Mouse (Mus musculus): ENCODE data around the gene Pfn3.

- TF ChIP-seq CHD2 (IDR thresholded peaks at IDR 0.05; ENCODE audit: low read depth, low read length) = no peak
- TF ChIP-seq ZNF384 (IDR thresholded peaks at IDR 0.05; ENCODE audit: low read depth, low read length) = no peak
- TF ChIP-seq HCFC1 (IDR thresholded peaks at IDR 0.05; ENCODE audit: borderline replicate concordance, insufficient read depth, low read length) = no peak
- TF ChIP-seq MAFK (IDR thresholded peaks at IDR 0.05; ENCODE audit: insufficient read depth, low read depth, low read length) = no peak
Observed at GRCm38 (mm10) chr13:55431889-55432685, 17.1 kb upstream of the Pfn3 start.

Data from ES-E14 (cell line).